Mouse (Mus musculus) kidney, postnatal 0 days (tissue): ENCODE data around the gene Coa4. TPM values are rescaled to one million over a fixed set of nuclear protein-coding genes. Genes with fewer than 3 reads are reported as not detected.

Experiments used
- ATAC-seq: fragments of 200-750 bp; cut with Nextera tagmentation; replicated peaks from 2 replicates; pipeline ENCODE4 v1.8.0; 2017; ENCODE audit warnings: low read depth, moderate number of reproducible peaks, moderate TSS enrichment, moderate library complexity; ENCODE audit not compliant: low FRiP score
- DNase-seq: peaks from one replicate; pipeline ENCODE4 v3.0.0-alpha.2; 2016; ENCODE audit warnings: low spot score
- H3K27ac ChIP-seq: fragments of 300-500 bp; sonication (generic); 2 replicates; pipeline ENCODE4 v1.5.1; 2014; ENCODE audit warnings: mild to moderate bottlenecking
- H3K27me3 ChIP-seq: fragments of 300-500 bp; sonication (generic); 2 replicates; pipeline ENCODE4 v1.6.1; 2014; ENCODE audit warnings: low read length, mixed read lengths; ENCODE audit not compliant: insufficient read depth
- H3K36me3 ChIP-seq: fragments of 300-500 bp; sonication (generic); 2 replicates; pipeline ENCODE4 v1.6.1; 2014; ENCODE audit warnings: low read length, mixed read lengths; ENCODE audit not compliant: insufficient read depth
- H3K4me1 ChIP-seq: fragments of 300-500 bp; sonication (generic); replicated peaks from 2 replicates; pipeline ENCODE4 v1.6.1; 2014; ENCODE audit warnings: antibody characterized with exemption, low read length, mixed read lengths; ENCODE audit not compliant: insufficient read depth
- H3K4me2 ChIP-seq: fragments of 300-500 bp; sonication (generic); 2 replicates; pipeline ENCODE4 v1.6.1; 2014; ENCODE audit warnings: mild to moderate bottlenecking, low read length, moderate library complexity, mixed read lengths
- H3K4me3 ChIP-seq: fragments of 300-500 bp; sonication (generic); replicated peaks from 2 replicates; pipeline ENCODE4 v1.5.1; 2014; ENCODE audit warnings: low read depth, low read length
- H3K9ac ChIP-seq: fragments of 300-500 bp; sonication (generic); 2 replicates; pipeline ENCODE4 v1.6.1; 2014; ENCODE audit warnings: low read depth, low read length
- H3K9me3 ChIP-seq: fragments of 300-500 bp; sonication (generic); replicated peaks from 2 replicates; pipeline ENCODE4 v1.6.1; 2016; ENCODE audit warnings: low read length, inconsistent platforms, mixed read lengths
- CTCF ChIP-seq: IDR thresholded peaks from 2 replicates; pipeline ENCODE4 v1.5.1; 2016; ENCODE audit warnings: antibody characterized with exemption, low read depth, mild to moderate bottlenecking, moderate library complexity
- WGBS: fragments of 180-500 bp; shearing (Covaris S2); extraction: QIAGEN DNeasy Blood & Tissue Kit; methylation state at CpG from one replicate; pipeline ENCODE4 v1.1.7; 2014; 5-methylcytosine and 5-hydroxymethylcytosine counted together
- polyA plus RNA-seq: library from polyadenylated mRNA; unstranded; fragments of >200 nt; fragmentation: Nextera tagmentation; extraction: Ambion mirVana; gene quantifications from 2 replicates; pipeline ENCODE4 v1.2.1, GENCODE M21; 2015

The Coa4 gene
- polyA plus RNA-seq, 1 experiment from 2014 or later: 21.9 TPM

DNA sequence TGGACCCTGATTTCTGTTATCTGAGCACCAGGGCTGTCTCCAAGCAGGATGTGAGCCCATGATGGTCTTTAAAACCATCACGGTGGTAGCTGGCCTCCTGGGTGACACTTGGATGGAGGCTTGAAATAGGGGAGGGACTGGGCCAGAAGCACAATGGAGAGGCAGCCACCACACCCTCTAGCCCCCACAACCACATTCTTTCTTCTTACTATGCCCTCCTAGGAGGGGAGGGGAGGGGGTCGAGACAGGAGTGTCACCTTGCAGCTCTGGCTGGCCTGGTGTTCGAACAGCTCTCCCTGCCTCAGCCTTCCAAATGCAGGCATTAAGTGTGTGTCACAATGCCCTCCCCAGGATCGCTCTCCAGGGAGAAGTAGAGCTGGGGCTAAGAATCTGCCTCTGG is 39.5 kb upstream of the Coa4 start:
- no peak overlapping the region for H3K4me3 ChIP-seq
- H3K27ac ChIP-seq: no peak overlapping the region
- no peak overlapping the region for H3K9ac ChIP-seq
- H3K36me3 ChIP-seq: peaks cover 34% of the 10 kb centered on the region; the same call in 1 of the 2 replicates
- peaks cover 25% of the 10 kb centered on the region for H3K4me1 ChIP-seq
- 82% methylated on average over 4 of the region's 4 CpGs for WGBS
- ATAC-seq: no peak
- H3K27me3 ChIP-seq: no peaks in the 10 kb centered on the region
- TF ChIP-seq CTCF: no peak
- no peak for DNase-seq
- no peaks in the 10 kb centered on the region for H3K9me3 ChIP-seq
- no peak overlapping the region for H3K4me2 ChIP-seq

DNA sequence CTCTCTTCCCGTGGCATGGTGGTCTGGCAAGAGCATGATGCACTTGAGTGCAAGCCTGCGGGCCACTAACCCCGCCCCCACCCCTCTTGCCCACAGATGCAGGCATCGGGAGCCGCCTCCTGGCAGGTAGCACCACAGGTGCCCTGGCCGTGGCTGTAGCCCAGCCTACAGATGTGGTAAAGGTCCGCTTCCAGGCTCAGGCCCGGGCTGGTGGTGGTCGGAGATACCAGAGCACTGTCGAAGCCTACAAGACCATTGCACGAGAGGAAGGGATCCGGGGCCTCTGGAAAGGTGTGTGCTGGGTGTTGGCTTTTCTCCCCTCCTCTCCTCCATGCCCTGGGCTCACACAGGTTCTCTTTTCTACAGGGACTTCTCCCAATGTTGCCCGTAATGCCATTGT is 38.9 kb upstream of the Coa4 start:
- Histone ChIP-seq H3K36me3 (peaks cover 34% of the 10 kb centered on the region; the same call in 1 of the 2 replicates), H3K27me3 (no peaks in the 10 kb centered on the region), H3K9me3 (no peaks in the 10 kb centered on the region), H3K27ac (no peak overlapping the region), H3K4me3 (no peak overlapping the region), H3K4me2 (no peak overlapping the region), H3K4me1 (peaks cover 25% of the 10 kb centered on the region), H3K9ac (no peak overlapping the region)
- no peak for DNase-seq
- ATAC-seq: no peak
- WGBS: 90% methylated on average over 13 of the region's 13 CpGs
- TF ChIP-seq CTCF: no peak

DNA sequence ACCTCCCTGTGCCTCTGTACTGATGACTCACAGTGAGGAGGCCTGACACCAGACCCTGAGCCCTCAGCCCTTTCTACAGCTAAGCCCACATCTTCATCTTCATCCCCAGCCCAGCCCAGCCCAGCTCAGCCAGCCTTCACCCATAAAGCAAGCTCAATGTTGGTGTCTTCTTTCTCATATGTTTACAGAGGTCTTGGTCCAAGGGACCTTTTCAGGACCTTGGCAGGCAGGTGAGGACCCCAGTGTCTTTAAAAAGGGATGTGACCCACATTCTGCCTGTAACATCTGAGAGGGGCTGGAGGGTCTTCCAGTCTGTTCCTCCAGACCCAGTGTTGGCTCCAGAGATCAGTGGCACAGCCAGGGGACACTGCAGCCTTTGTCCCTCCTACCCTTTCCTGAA is 37.4 kb upstream of the Coa4 start:
- DNase-seq (no peak), ATAC-seq (no peak)
- Histone ChIP-seq H3K27ac (no peak overlapping the region), H3K36me3 (peaks cover 34% of the 10 kb centered on the region; the same call in 1 of the 2 replicates), H3K4me1 (peaks cover 19% of the 10 kb centered on the region), H3K9ac (no peak overlapping the region), H3K27me3 (no peaks in the 10 kb centered on the region), H3K4me2 (no peak overlapping the region), H3K4me3 (no peak overlapping the region), H3K9me3 (no peaks in the 10 kb centered on the region)
- no peak for TF ChIP-seq CTCF

DNA sequence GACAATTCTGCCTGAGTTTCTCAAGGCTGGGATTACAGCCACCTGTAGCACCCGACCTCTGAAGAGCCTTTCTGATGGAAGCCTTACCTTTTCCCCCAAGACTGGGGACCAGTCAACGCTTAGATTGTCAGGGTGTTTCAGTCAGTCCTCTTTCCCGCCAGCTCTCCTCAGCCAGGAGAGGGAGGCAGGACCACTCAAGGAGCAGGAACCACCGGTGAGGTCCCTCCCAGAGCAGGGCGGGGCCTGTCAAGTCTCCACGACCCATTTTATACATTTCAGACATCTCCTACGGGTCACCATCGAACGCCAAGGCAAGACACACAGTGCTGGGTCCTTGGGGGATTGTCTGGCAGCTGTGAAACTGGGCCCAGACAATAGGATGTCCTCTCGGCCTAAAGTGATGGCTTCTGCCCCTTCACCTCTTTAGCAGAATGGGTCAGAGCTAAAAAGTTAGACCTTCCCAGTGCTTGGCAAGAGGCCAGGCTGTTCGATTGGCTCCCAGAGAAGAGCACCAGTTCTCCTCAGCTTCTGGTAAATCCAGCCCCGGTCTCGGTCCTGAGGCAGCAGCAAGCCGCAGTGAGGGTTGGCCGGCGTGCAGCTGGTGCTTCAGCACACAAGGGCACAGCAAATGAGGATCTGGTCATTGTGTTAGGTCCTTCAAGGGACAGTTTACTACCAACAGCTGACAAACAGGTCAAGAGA is 36.4 kb upstream of the Coa4 start:
- Histone ChIP-seq H3K4me3 (no peak overlapping the region), H3K9ac (no peak overlapping the region), H3K36me3 (peaks cover 34% of the 10 kb centered on the region; the same call in 1 of the 2 replicates), H3K4me1 (peaks cover 10% of the 10 kb centered on the region; the same call in 1 of the 2 replicates), H3K4me2 (no peak overlapping the region), H3K27ac (no peak overlapping the region), H3K9me3 (no peaks in the 10 kb centered on the region), H3K27me3 (no peaks in the 10 kb centered on the region)
- no peak for ATAC-seq
- no peak for TF ChIP-seq CTCF
- no peak for DNase-seq
- 58% methylated on average over 16 of the region's 16 CpGs for WGBS

DNA sequence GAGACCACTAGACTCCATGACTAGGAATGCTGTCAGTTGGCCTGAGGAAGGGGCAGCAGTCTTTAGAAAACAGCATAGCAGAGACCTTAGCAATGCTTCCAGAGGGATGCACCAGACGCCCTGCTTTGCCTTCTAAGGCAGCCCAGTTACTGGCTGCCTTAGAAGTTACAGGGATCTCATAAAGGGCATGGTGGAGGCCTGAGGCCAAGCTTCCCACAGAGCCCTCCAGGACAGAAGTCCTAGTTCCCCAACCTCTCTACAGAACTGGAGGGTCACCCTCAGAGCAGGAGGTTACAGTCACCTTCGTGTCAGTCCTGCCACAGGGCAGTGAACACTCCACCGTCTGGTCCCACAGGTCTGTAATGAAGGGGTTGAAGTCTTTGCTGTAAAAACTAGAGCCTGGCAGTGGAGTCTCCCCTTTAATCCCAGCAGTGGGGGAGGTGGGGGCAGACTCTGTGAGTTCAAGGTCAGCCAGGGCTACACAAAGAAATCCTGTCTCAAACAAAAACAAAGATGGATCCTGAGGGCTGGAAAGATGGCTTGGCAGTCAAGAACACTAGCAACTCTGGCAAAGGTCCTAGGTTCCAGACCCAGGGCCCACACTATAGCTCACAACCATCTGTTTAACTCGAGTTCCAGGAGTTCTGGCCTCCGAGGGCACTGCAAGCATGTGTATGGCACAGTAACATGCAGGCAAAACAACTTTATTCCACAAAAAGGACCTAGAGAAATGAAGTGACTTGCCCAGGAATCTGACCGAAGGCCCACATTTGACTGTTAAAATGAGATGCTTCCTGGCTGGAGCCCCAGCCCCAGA is 35.6 kb upstream of the Coa4 start:
- H3K4me1 ChIP-seq: peaks cover 2% of the 10 kb centered on the region; the same call in 1 of the 2 replicates
- no peak overlapping the region for H3K27ac ChIP-seq
- H3K36me3 ChIP-seq: peaks cover 34% of the 10 kb centered on the region; the same call in 1 of the 2 replicates
- DNase-seq (no peak), ATAC-seq (no peak)
- H3K4me2 ChIP-seq: no peak overlapping the region
- H3K4me3 ChIP-seq: no peak overlapping the region
- no peaks in the 10 kb centered on the region for H3K9me3 ChIP-seq
- TF ChIP-seq CTCF: no peak
- H3K9ac ChIP-seq: no peak overlapping the region
- WGBS: 64% methylated on average over 6 of the region's 6 CpGs
- H3K27me3 ChIP-seq: no peaks in the 10 kb centered on the region

DNA sequence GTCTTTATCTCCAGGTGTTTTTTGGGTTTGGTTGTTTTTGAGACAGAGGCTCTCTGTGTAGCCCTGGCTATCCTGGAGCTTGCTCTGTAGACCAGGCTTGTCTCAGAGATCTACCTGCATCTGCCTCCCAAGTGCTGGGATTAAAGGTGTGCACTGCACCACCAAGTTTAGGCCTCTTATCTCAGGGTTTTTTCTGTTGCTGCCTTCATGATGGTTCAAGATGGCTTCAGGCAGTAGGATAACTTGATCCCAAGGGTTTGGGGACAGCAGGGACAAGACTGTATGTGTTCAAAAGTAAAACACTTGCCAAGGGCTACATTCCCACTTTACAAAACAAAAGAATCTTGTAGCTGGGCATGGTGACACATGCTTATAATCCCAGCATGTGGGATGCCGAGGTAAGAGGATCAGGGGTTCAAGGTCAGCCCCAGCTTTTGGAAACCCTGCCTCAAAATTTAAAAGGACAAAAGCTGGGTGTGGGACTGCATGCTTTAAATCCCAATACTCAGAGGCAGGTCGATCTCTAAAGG is 35.0 kb upstream of the Coa4 start:
- WGBS: 47% methylated on average over 2 of the region's 2 CpGs
- Histone ChIP-seq H3K4me2 (no peak overlapping the region), H3K9me3 (no peaks in the 10 kb centered on the region), H3K36me3 (peaks cover 34% of the 10 kb centered on the region; the same call in 1 of the 2 replicates), H3K27me3 (no peaks in the 10 kb centered on the region), H3K27ac (no peak overlapping the region), H3K9ac (no peak overlapping the region), H3K4me3 (no peak overlapping the region), H3K4me1 (no peaks in the 10 kb centered on the region)
- ATAC-seq (no peak), DNase-seq (no peak)
- TF ChIP-seq CTCF: no peak
